Mouse (Mus musculus) central nervous system, embryonic 11.5 days (tissue): ENCODE results near the gene Gm20837. TPM values are rescaled to one million over a fixed set of nuclear protein-coding genes. Genes with fewer than 3 reads are reported as not detected.

Source experiments
- polyA plus RNA-seq: library from polyadenylated mRNA; depleted of rRNA; stranded (reverse); fragments of >200 nt; gene quantifications from 2 replicates; pipeline ENCODE4 v1.2.3, GENCODE M21; 2012; rRNA removed

Gm20837 gene
- not detected in 2 replicates for polyA plus RNA-seq

DNA sequence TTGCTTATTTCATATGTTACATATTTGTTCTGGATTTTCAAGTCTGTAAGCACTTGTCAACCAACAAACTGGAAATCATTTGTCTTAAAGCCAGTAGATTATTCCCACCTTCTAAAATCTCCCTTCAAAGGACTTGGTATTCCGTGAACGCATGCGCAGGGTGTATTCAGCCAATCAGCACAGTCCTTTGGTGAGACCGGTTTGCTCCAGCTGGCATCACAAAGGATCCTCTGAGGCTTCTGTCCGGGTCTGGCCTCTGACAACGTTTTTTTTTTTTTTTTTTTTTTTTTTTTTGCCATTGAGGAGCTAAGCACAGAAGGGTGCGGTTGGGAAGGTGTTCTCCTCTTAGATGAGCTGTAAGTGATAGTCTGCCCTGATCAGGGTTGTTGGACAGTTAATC, at the start of gene Gm20837:
Gm20837 (plus strand) TSS at position 301 of the 400 bp plus-strand sequence.

